Mouse (Mus musculus) testis, adult 2 months (tissue): ENCODE measurements around the gene Lair1. TPM values are rescaled to one million over a fixed set of nuclear protein-coding genes. Genes with fewer than 3 reads are reported as not detected.

Source experiments
- H3K27ac ChIP-seq: fragments of 200-500 bp; 2 replicates; pipeline ENCODE4 v1.5.1; 2012; ENCODE audit warnings: low read depth, low read length; ENCODE audit not compliant: control insufficient read depth, insufficient read depth
- H3K27me3 ChIP-seq: fragments of 200-500 bp; 2 replicates; pipeline ENCODE4 v1.6.1; 2012; ENCODE audit warnings: mild to moderate bottlenecking, low read length, moderate library complexity; ENCODE audit not compliant: control insufficient read depth, insufficient read depth
- H3K36me3 ChIP-seq: fragments of 200-500 bp; 2 replicates; pipeline ENCODE4 v1.6.1; 2012; ENCODE audit warnings: mild to moderate bottlenecking, low read length; ENCODE audit not compliant: control insufficient read depth, insufficient read depth
- H3K4me1 ChIP-seq: fragments of 200-500 bp; 2 replicates; pipeline ENCODE4 v1.6.1; 2012; ENCODE audit warnings: low read length; ENCODE audit not compliant: control insufficient read depth, insufficient read depth
- H3K4me3 ChIP-seq: fragments of 200-500 bp; 2 replicates; pipeline ENCODE4 v1.5.1; 2012; ENCODE audit warnings: low read depth, mild to moderate bottlenecking, low read length, moderate library complexity, mixed read lengths; ENCODE audit not compliant: control insufficient read depth
- CTCF ChIP-seq: fragments of 200-500 bp; IDR thresholded peaks from 2 replicates; pipeline ENCODE4 v1.5.1; 2012; ENCODE audit warnings: low read depth, mild to moderate bottlenecking, inconsistent platforms, low read length, moderate library complexity; ENCODE audit not compliant: control insufficient read depth, insufficient read depth, insufficient replicate concordance
- POLR2A ChIP-seq: fragments of 200-500 bp; IDR thresholded peaks from 2 replicates; pipeline ENCODE4 v1.6.1; 2012; ENCODE audit warnings: low read depth, mild to moderate bottlenecking, inconsistent platforms, low read length, moderate library complexity; ENCODE audit not compliant: control insufficient read depth
- polyA plus RNA-seq: library from polyadenylated mRNA; depleted of rRNA; stranded (reverse); fragments of >200 nt; gene quantifications from 2 replicates; pipeline ENCODE4 v1.2.3, GENCODE M21; 2012

Gene Lair1
- polyA plus RNA-seq, 1 experiment, result 1.5 TPM

GRCm38 (mm10) chr7:4087896-4088480 lies 25.0 kb upstream of the Lair1 start:
- H3K4me1 ChIP-seq, result no peaks in the 10 kb centered on the region
- no peak overlapping the region for H3K27ac ChIP-seq
- no peak for TF ChIP-seq POLR2A
- no peak for TF ChIP-seq CTCF
- H3K4me3 ChIP-seq, result no peak overlapping the region
- no peaks in the 10 kb centered on the region for H3K36me3 ChIP-seq
- no peaks in the 10 kb centered on the region for H3K27me3 ChIP-seq

GRCm38 (mm10) chr7:4087238-4087895 lies 24.4 kb upstream of the Lair1 start:
- TF ChIP-seq CTCF, result no peak
- H3K4me3 ChIP-seq, result no peak overlapping the region
- no peaks in the 10 kb centered on the region for H3K36me3 ChIP-seq
- H3K27ac ChIP-seq, result no peak overlapping the region
- H3K4me1 ChIP-seq, result no peaks in the 10 kb centered on the region
- no peaks in the 10 kb centered on the region for H3K27me3 ChIP-seq

GRCm38 (mm10) chr7:4085562-4085961 lies 22.6 kb upstream of the Lair1 start:
- Histone ChIP-seq H3K36me3 (no peaks in the 10 kb centered on the region), H3K27me3 (no peaks in the 10 kb centered on the region), H3K4me1 (no peaks in the 10 kb centered on the region), H3K27ac (no peak overlapping the region), H3K4me3 (no peak overlapping the region)
- TF ChIP-seq CTCF (no peak), POLR2A (no peak)

GRCm38 (mm10) chr7:4084161-4084560 lies 21.2 kb upstream of the Lair1 start:
- TF ChIP-seq POLR2A (no peak), CTCF (no peak)
- Histone ChIP-seq H3K4me3 (no peak overlapping the region), H3K27ac (no peak overlapping the region), H3K27me3 (no peaks in the 10 kb centered on the region), H3K36me3 (no peaks in the 10 kb centered on the region), H3K4me1 (no peaks in the 10 kb centered on the region)

GRCm38 (mm10) chr7:4082804-4083203 lies 19.8 kb upstream of the Lair1 start:
- no peaks in the 10 kb centered on the region for H3K4me1 ChIP-seq
- no peaks in the 10 kb centered on the region for H3K27me3 ChIP-seq
- no peak overlapping the region for H3K27ac ChIP-seq
- H3K36me3 ChIP-seq, result no peaks in the 10 kb centered on the region
- TF ChIP-seq POLR2A (no peak), CTCF (no peak)
- H3K4me3 ChIP-seq, result no peak overlapping the region

- Histone ChIP-seq H3K36me3 (no peaks in the 10 kb centered on the region), H3K27me3 (no peaks in the 10 kb centered on the region), H3K4me1 (no peaks in the 10 kb centered on the region), H3K4me3 (no peak overlapping the region), H3K27ac (no peak overlapping the region)
- TF ChIP-seq CTCF, result no peak
Measured at GRCm38 (mm10) chr7:4081706-4082105, 18.7 kb upstream of the Lair1 start.

GRCm38 (mm10) chr7:4080552-4080951 lies 17.5 kb upstream of the Lair1 start:
- Histone ChIP-seq H3K4me3 (no peak overlapping the region), H3K4me1 (no peaks in the 10 kb centered on the region), H3K36me3 (no peaks in the 10 kb centered on the region), H3K27me3 (no peaks in the 10 kb centered on the region), H3K27ac (no peak overlapping the region)
- no peak for TF ChIP-seq CTCF
- no peak for TF ChIP-seq POLR2A

GRCm38 (mm10) chr7:4079511-4079910 lies 16.5 kb upstream of the Lair1 start:
- no peaks in the 10 kb centered on the region for H3K4me1 ChIP-seq
- H3K4me3 ChIP-seq, result no peak overlapping the region
- no peaks in the 10 kb centered on the region for H3K27me3 ChIP-seq
- no peak for TF ChIP-seq CTCF
- no peak for TF ChIP-seq POLR2A
- no peak overlapping the region for H3K27ac ChIP-seq
- H3K36me3 ChIP-seq, result no peaks in the 10 kb centered on the region
